Mouse (Mus musculus) limb, embryonic 12.5 days (tissue): ENCODE results near the gene Clcn7. TPM values are rescaled to one million over a fixed set of nuclear protein-coding genes. Genes with fewer than 3 reads are reported as not detected.
"Not testable (repeated sequence)": the region's sequence is repeated elsewhere in the genome, so short reads cannot be mapped to it uniquely, and the experiment has no call there.

Source experiments
- ATAC-seq: fragments of 200-750 bp; cut with Nextera tagmentation; 2 replicates; pipeline ENCODE4 v1.8.0; 2017; ENCODE audit warnings: low read depth, moderate TSS enrichment; ENCODE audit not compliant: insufficient number of reproducible peaks, insufficient read depth, low FRiP score, low TSS enrichment
- H3K27ac ChIP-seq: fragments of 300-500 bp; sonication (generic); 2 replicates; pipeline ENCODE4 v1.5.1; 2016; ENCODE audit warnings: mild to moderate bottlenecking, moderate library complexity
- H3K27me3 ChIP-seq: fragments of 300-500 bp; sonication (generic); 2 replicates; pipeline ENCODE4 v1.6.1; 2016; ENCODE audit warnings: mild to moderate bottlenecking, moderate library complexity
- H3K36me3 ChIP-seq: fragments of 300-500 bp; sonication (generic); 2 replicates; pipeline ENCODE4 v1.6.1; 2016; ENCODE audit warnings: mild to moderate bottlenecking, moderate library complexity
- H3K4me1 ChIP-seq: fragments of 300-500 bp; sonication (generic); replicated peaks from 2 replicates; pipeline ENCODE4 v1.6.1; 2016
- H3K4me2 ChIP-seq: fragments of 300-500 bp; sonication (generic); 2 replicates; pipeline ENCODE4 v1.6.1; 2016; ENCODE audit warnings: mild to moderate bottlenecking, moderate library complexity
- H3K4me3 ChIP-seq: fragments of 300-500 bp; sonication (generic); replicated peaks from 2 replicates; pipeline ENCODE4 v1.5.1; 2016; ENCODE audit warnings: mild to moderate bottlenecking
- H3K9ac ChIP-seq: fragments of 300-500 bp; sonication (generic); replicated peaks from 2 replicates; pipeline ENCODE4 v1.6.1; 2016; ENCODE audit warnings: mild to moderate bottlenecking, moderate library complexity
- H3K9me3 ChIP-seq: fragments of 300-500 bp; sonication (generic); 2 replicates; pipeline ENCODE4 v1.6.1; 2016; ENCODE audit warnings: mild to moderate bottlenecking, moderate library complexity
- WGBS: fragments of 180-500 bp; shearing (Covaris S2); methylation state at CpG from one replicate; pipeline ENCODE4 v1.1.7; 2016; 5-methylcytosine and 5-hydroxymethylcytosine counted together
- polyA plus RNA-seq: library from polyadenylated mRNA; unstranded; fragments of >200 nt; fragmentation: Nextera tagmentation; extraction: Ambion mirVana; gene quantifications from 2 replicates; pipeline ENCODE4 v1.2.1, GENCODE M21; 2016

The Clcn7 gene
- polyA plus RNA-seq, 1 experiment from 2014 or later: 26.0 TPM

DNA sequence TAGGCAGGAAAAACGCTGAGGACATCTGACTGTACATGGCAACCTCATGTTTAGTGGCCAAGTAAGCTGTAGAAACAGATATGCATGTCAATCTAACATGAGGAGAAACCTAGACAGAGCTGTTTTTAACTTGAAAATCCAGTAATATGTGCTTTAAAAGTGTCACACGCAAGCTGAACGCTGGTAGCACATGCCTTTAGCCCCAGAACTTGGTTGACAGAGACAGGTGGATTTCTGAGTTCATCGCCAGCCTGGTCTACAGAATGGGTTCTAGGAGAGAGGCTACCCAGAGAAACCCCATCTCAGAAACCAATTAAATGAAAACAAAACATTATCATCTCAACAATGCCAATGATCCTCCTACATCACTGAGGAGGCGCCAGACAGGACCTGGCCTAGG lies 22.0 kb upstream of the Clcn7 start:
- H3K9me3 ChIP-seq: no peaks in the 10 kb centered on the region
- ATAC-seq: no peak
- H3K9ac ChIP-seq: no peak overlapping the region
- no peaks in the 10 kb centered on the region for H3K27me3 ChIP-seq
- peaks cover 75% of the 10 kb centered on the region for H3K36me3 ChIP-seq
- 90% methylated on average over 5 of the region's 5 CpGs for WGBS
- no peak overlapping the region for H3K27ac ChIP-seq
- peaks cover 7% of the 10 kb centered on the region for H3K4me1 ChIP-seq
- H3K4me2 ChIP-seq: no peak overlapping the region
- no peak overlapping the region for H3K4me3 ChIP-seq

GRCm38 (mm10) chr17:25111739-25112422 lies 21.3 kb upstream of the Clcn7 start:
- no peak overlapping the region for H3K4me3 ChIP-seq
- 85% methylated on average over 8 of the region's 8 CpGs for WGBS
- H3K9me3 ChIP-seq: no peaks in the 10 kb centered on the region
- no peaks in the 10 kb centered on the region for H3K27me3 ChIP-seq
- no peak overlapping the region for H3K4me2 ChIP-seq
- H3K9ac ChIP-seq: no peak overlapping the region
- ATAC-seq: no peak
- peaks cover 68% of the 10 kb centered on the region for H3K36me3 ChIP-seq
- peaks cover 7% of the 10 kb centered on the region for H3K4me1 ChIP-seq
- no peak overlapping the region for H3K27ac ChIP-seq

DNA sequence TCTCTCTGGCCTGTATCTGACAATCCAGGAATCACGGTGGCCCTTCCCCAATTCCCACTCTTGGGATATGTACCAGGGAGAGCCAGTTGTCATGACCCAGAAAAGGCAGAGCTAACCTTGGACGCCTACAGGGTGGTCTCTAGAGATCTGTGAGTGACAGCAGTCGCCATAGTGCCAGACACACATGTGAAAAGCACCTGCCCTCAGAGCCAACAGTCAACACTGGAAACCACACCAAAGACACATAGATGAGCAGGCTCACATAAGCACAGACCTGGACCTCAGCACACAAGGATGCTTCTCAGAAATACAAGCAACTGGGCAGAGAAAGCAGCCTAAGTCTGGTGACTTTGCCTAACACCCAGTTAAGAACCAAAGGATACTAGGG lies 20.8 kb upstream of the Clcn7 start:
- 86% methylated on average over 3 of the region's 3 CpGs for WGBS
- peaks cover 7% of the 10 kb centered on the region for H3K4me1 ChIP-seq
- H3K9me3 ChIP-seq: no peaks in the 10 kb centered on the region
- no peak overlapping the region for H3K4me3 ChIP-seq
- no peak overlapping the region for H3K9ac ChIP-seq
- no peak overlapping the region for H3K27ac ChIP-seq
- H3K36me3 ChIP-seq: peaks cover 63% of the 10 kb centered on the region
- H3K4me2 ChIP-seq: no peak overlapping the region
- no peak for ATAC-seq
- H3K27me3 ChIP-seq: no peaks in the 10 kb centered on the region

DNA sequence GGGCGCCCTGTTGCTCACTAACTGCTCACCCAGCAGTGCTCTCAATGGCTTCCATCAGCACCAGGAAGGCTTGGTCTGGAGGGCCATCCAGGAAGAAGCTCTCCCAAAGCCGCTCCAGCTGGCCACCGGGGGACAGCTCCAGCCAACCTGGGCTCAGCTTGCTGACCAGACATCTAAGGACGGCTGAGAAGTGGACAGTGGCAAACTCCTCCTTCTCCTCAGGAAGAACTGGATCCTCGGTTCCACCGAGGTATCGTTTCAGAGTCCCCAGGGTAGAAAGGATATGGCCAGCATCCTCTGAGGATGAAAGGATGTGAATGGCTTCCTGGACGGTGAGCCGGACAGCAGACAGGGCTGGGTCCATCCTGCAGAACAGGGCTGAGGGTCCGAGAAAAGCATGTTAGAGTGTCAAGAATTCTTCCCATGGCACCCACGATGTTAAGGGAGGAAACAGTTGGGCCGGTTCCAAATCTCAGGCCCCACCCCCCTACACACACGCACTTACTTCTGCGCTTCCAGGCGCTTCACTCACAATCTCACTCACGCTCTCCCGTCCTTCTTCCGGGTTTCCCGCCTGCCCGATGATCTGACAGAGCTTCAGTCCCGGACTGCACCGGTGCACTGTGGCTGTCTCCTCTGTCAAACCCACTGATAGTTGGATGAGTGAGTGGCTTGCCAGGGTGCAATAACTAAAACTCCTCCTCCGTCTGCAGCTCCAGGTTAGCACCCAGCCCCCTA lies 18.1 kb upstream of the Clcn7 start:
- peak; percentile 35 for ATAC-seq
- Histone ChIP-seq H3K9me3 (no peaks in the 10 kb centered on the region), H3K9ac (peak overlapping the region; percentile 63), H3K4me2 (peak overlapping the region; percentile 98), H3K4me1 (peaks cover 7% of the 10 kb centered on the region), H3K27ac (peak overlapping the region; percentile 94), H3K4me3 (peak overlapping the region; percentile 61), H3K27me3 (no peaks in the 10 kb centered on the region), H3K36me3 (peaks cover 37% of the 10 kb centered on the region)
- 11% methylated on average over 23 of the region's 23 CpGs for WGBS

- ATAC-seq: peak; percentile 90
- Histone ChIP-seq H3K9me3 (no peaks in the 10 kb centered on the region), H3K36me3 (peaks cover 29% of the 10 kb centered on the region), H3K4me2 (peak within 1 kb of the TSS; percentile 98), H3K27me3 (no peaks in the 10 kb centered on the region), H3K4me1 (peaks cover 7% of the 10 kb centered on the region), H3K4me3 (peak within 1 kb of the TSS; percentile 61), H3K9ac (peak within 1 kb of the TSS; percentile 63), H3K27ac (peak within 1 kb of the TSS; percentile 94)
- WGBS: 5% methylated on average over 40 of the region's 40 CpGs
Measured at GRCm38 (mm10) chr17:25115664-25116432, 17.3 kb upstream of the Clcn7 start, which contains the start of gene Telo2. Gene Telo2 (minus strand): TSS chr17:25115967.

GRCm38 (mm10) chr17:25117263-25117662 lies 15.9 kb upstream of the Clcn7 start:
- H3K27ac ChIP-seq: no peak overlapping the region
- WGBS: 34% methylated on average over 4 of the region's 4 CpGs
- peaks cover 17% of the 10 kb centered on the region; the same call in 1 of the 2 replicates for H3K36me3 ChIP-seq
- H3K4me1 ChIP-seq: peaks cover 7% of the 10 kb centered on the region
- H3K4me3 ChIP-seq: no peak overlapping the region
- H3K9ac ChIP-seq: no peak overlapping the region
- H3K27me3 ChIP-seq: no peaks in the 10 kb centered on the region
- no peak for ATAC-seq
- H3K9me3 ChIP-seq: no peaks in the 10 kb centered on the region
- no peak overlapping the region for H3K4me2 ChIP-seq

DNA sequence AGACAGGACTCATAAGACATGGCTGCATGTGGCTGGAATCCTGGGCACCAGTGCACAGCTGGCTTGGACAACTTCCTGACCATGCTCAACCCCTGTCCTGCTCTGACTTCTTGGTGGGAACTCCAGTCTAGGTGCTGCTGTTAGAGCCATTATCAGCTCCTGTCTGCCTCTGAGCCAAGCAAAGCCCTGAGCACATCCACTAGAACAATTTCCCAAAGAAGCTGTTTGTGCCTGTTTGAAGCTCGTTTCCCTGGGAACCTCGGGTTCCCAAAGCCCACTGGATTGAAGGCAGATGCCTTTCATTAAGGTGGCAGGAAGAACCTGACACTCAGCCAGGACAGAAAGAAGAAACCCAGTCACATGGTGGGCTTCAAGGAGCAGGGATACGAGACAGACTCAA lies 12.8 kb upstream of the Clcn7 start, which contains the start of gene Ptx4:
Gene Ptx4, plus strand, starts transcription at position 355 of the 400 bp plus-strand sequence.
- no peaks in the 10 kb centered on the region for H3K27me3 ChIP-seq
- 7% methylated on average over 3 of the region's 3 CpGs for WGBS
- H3K9me3 ChIP-seq: no peaks in the 10 kb centered on the region
- ATAC-seq: no peak
- no peaks in the 10 kb centered on the region; the same call in 1 of the 2 replicates for H3K4me1 ChIP-seq
- no peak within 1 kb of the TSS for H3K4me2 ChIP-seq
- no peak within 1 kb of the TSS for H3K9ac ChIP-seq
- H3K4me3 ChIP-seq: no peak within 1 kb of the TSS
- no peak within 1 kb of the TSS for H3K27ac ChIP-seq
- H3K36me3 ChIP-seq: no peaks in the 10 kb centered on the region

GRCm38 (mm10) chr17:25123979-25124378 lies 9.2 kb upstream of the Clcn7 start:
- 31% methylated on average over 7 of the region's 7 CpGs for WGBS
- no peak overlapping the region for H3K4me3 ChIP-seq
- no peaks in the 10 kb centered on the region for H3K9me3 ChIP-seq
- no peak overlapping the region for H3K27ac ChIP-seq
- no peaks in the 10 kb centered on the region for H3K36me3 ChIP-seq
- no peak overlapping the region for H3K9ac ChIP-seq
- ATAC-seq: no peak
- no peaks in the 10 kb centered on the region for H3K27me3 ChIP-seq
- H3K4me2 ChIP-seq: no peak overlapping the region
- H3K4me1 ChIP-seq: no peaks in the 10 kb centered on the region

DNA sequence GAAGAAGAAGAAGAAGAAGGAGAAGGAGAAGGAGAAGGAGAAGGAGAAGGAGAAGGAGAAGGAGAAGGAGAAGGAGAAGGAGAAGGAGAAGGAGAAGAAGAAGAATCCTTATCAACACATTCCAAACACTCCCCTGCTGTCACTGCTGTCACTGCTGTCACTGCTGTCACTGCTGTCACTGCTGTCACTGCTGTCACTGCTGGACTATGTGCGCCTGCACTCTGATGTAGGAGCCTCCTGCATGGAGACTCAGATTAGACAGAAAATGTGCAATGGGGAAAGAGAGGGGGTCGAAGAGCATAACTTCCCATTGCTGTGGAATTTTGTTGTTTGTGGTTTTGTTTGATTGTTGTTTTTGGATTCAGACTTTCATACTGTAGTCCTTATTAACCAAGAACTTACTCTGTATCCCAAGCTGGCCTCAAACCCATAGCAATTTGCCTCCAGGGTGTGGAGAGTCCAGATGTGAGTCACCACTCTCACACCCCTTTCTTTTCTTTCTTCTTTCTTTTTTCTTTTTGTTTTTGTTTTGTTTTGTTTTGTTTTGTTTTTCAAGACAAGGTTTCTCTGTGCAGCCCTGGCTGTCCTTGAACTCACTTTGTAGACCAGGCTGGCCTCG lies 7.6 kb upstream of the Clcn7 start:
- H3K27me3 ChIP-seq, H3K36me3 ChIP-seq, ATAC-seq, H3K27ac ChIP-seq, H3K9me3 ChIP-seq, H3K9ac ChIP-seq, H3K4me1 ChIP-seq, H3K4me2 ChIP-seq, H3K4me3 ChIP-seq: not testable (repeated sequence)
- 67% methylated on average over 3 of the region's 3 CpGs for WGBS

- no peaks in the 10 kb centered on the region for H3K27me3 ChIP-seq
- no peak overlapping the region for H3K4me3 ChIP-seq
- H3K9ac ChIP-seq: no peak overlapping the region
- no peaks in the 10 kb centered on the region for H3K9me3 ChIP-seq
- no peak overlapping the region for H3K4me2 ChIP-seq
- ATAC-seq: no peak
- no peak overlapping the region for H3K27ac ChIP-seq
- H3K36me3 ChIP-seq: no peaks in the 10 kb centered on the region
- 74% methylated on average over 8 of the region's 8 CpGs for WGBS
- no peaks in the 10 kb centered on the region for H3K4me1 ChIP-seq
Measured at GRCm38 (mm10) chr17:25127079-25127478, 6.1 kb upstream of the Clcn7 start.

- WGBS: 76% methylated on average over 9 of the region's 9 CpGs
- ATAC-seq: no peak
- H3K36me3 ChIP-seq: no peaks in the 10 kb centered on the region
- no peak overlapping the region for H3K4me2 ChIP-seq
- no peak overlapping the region for H3K27ac ChIP-seq
- no peaks in the 10 kb centered on the region for H3K27me3 ChIP-seq
- no peak overlapping the region for H3K9ac ChIP-seq
- H3K4me3 ChIP-seq: no peak overlapping the region
- no peaks in the 10 kb centered on the region for H3K4me1 ChIP-seq
- no peaks in the 10 kb centered on the region for H3K9me3 ChIP-seq
Measured at GRCm38 (mm10) chr17:25127681-25128080, 5.5 kb upstream of the Clcn7 start.
